Mouse (Mus musculus) liver, postnatal 0 days (tissue): ENCODE results near the gene Cmah.

Experiments used
- CTCF ChIP-seq: sonication (generic); IDR thresholded peaks from 2 replicates; pipeline ENCODE4 v1.5.1; 2016; ENCODE audit warnings: antibody characterized with exemption, low read depth
- EP300 ChIP-seq: IDR thresholded peaks from 2 replicates; pipeline ENCODE4 v1.6.1; 2016; ENCODE audit warnings: antibody characterized with exemption, low read depth, mild to moderate bottlenecking

DNA sequence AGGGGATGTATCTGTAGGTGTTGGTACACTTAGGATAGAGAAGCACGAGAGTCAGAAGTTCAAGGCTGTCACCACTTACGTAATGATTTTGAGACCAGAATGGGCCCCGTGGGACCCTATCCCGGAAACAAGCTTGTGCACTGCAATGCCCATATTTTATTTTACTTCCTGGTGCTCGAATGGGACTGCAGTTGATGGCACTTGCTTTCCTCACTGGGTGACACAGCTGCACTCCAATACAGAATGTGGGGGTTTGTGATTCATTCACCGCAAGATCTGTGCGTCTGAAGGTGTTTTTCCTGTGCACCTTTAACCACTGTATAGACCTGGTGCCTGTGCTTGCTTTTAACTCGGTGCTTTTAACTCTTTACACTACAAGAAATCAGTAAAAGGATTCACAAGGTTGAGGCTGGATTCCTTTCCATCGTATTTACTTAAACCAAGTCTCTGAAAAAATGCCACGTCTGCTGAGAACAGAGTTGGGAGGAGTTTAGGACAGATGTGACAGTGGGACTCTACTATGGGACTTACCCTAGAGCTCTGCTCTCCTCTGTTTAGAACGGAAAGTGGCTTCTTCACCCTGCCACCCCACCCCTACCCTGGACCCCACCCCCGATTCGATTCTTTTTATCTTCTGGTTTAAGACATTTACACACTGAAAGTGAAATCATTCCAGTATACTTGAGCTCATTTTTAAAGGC, 88.5 kb downstream of the Cmah start:
- TF ChIP-seq CTCF (no peak), EP300 (no peak)
